Mouse (Mus musculus): ENCODE measurements around the gene Clec2e. TPM values are rescaled to one million over a fixed set of nuclear protein-coding genes. Genes with fewer than 3 reads are reported as not detected.

Gene Clec2e
- polyA plus RNA-seq, 1 experiment from 2014 or later, result not detected

DNA sequence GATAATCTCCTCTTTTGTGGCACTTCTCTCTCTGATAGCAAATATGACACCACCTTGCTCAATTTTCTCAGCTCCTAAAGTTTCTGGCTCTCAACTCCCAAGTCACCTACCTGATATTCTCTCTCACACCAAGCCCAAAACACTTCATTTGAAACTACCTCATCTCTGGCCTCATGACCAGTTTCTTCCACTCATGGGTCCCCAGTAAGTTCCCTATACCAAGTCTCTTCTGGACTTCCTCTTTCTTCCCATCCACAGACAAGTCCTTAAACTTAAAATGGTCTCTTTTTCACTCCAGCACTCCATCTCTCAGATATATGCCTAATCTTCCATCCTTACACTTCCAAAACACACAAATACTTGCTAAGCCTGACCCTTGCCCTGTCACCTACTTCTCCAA lies 42.7 kb downstream of the Clec2e start:
- Histone ChIP-seq H3K9me3 (replicated peaks) (no peaks in the 10 kb centered on the region), H3K9ac (no peak overlapping the region), H3K27ac (ENCODE audit: poor library complexity, severe bottlenecking) (no peak overlapping the region), H3K36me3 (no peaks in the 10 kb centered on the region), H3K4me2 (no peak overlapping the region), H3K4me1 (replicated peaks) (no peaks in the 10 kb centered on the region), H3K4me3 (no peak overlapping the region), H3K27me3 (replicated peaks) (no peaks in the 10 kb centered on the region)
- ATAC-seq (ENCODE audit: insufficient number of reproducible peaks, low FRiP score), result no peak

- H3K9me3 ChIP-seq (replicated peaks), result no peaks in the 10 kb centered on the region
- no peak for ATAC-seq (ENCODE audit: insufficient number of reproducible peaks, low FRiP score)
- no peak overlapping the region for H3K9ac ChIP-seq
- no peaks in the 10 kb centered on the region for H3K36me3 ChIP-seq
- no peak overlapping the region for H3K4me2 ChIP-seq
- no peaks in the 10 kb centered on the region for H3K27me3 ChIP-seq (replicated peaks)
- H3K27ac ChIP-seq (ENCODE audit: poor library complexity, severe bottlenecking), result no peak overlapping the region
- no peak overlapping the region for H3K4me3 ChIP-seq
- H3K4me1 ChIP-seq (replicated peaks), result no peaks in the 10 kb centered on the region
- WGBS, result 80% methylated on average over 3 of the region's 3 CpGs
These were observed 44.5 kb downstream of the Clec2e start for GRCm38 (mm10) chr6:129056237-129056636.

DNA sequence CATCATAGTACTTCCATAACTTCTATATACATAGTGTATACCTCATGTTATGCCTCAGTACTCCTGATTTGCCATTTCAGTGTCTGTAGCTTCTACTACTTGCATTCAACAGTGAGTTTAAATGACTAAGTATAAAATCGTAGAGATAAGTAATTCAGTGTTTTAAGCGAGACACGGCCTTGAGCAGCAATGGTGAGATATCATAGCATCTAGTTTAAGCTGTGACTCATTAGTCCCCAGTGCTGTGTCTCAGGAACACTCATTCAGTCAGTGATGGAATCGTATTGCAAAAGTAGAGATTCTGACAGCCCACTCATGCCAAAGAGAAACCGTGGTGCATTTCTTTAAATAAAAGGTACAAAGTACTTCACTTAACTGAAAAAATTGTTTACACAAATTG lies 49.0 kb downstream of the Clec2e start:
- H3K4me1 ChIP-seq (replicated peaks), result 0 out of 2 replicates have a peak, but pooled peaks cover 2% of the 10 kb centered on the region
- no peak overlapping the region for H3K4me3 ChIP-seq
- H3K27me3 ChIP-seq (replicated peaks), result no peaks in the 10 kb centered on the region
- WGBS, result 74% methylated on average over 5 of the region's 5 CpGs
- H3K4me2 ChIP-seq, result no peak overlapping the region
- no peak for ATAC-seq (ENCODE audit: insufficient number of reproducible peaks, low FRiP score)
- no peak overlapping the region for H3K9ac ChIP-seq
- H3K27ac ChIP-seq (ENCODE audit: poor library complexity, severe bottlenecking), result no peak overlapping the region
- H3K9me3 ChIP-seq (replicated peaks), result no peaks in the 10 kb centered on the region
- no peaks in the 10 kb centered on the region for H3K36me3 ChIP-seq

- no peaks in the 10 kb centered on the region for H3K9me3 ChIP-seq (replicated peaks)
- no peaks in the 10 kb centered on the region for H3K27me3 ChIP-seq (replicated peaks)
- H3K9ac ChIP-seq, result no peak overlapping the region
- H3K4me1 ChIP-seq (replicated peaks), result 0 out of 2 replicates have a peak, but pooled peaks cover 2% of the 10 kb centered on the region
- no peak overlapping the region for H3K4me3 ChIP-seq
- H3K4me2 ChIP-seq, result no peak overlapping the region
- ATAC-seq (ENCODE audit: insufficient number of reproducible peaks, low FRiP score), result no peak
- H3K36me3 ChIP-seq, result no peaks in the 10 kb centered on the region
- 71% methylated on average over 3 of the region's 3 CpGs for WGBS
- no peak overlapping the region for H3K27ac ChIP-seq (ENCODE audit: poor library complexity, severe bottlenecking)
These were observed 49.6 kb downstream of the Clec2e start for GRCm38 (mm10) chr6:129051086-129051485.

DNA sequence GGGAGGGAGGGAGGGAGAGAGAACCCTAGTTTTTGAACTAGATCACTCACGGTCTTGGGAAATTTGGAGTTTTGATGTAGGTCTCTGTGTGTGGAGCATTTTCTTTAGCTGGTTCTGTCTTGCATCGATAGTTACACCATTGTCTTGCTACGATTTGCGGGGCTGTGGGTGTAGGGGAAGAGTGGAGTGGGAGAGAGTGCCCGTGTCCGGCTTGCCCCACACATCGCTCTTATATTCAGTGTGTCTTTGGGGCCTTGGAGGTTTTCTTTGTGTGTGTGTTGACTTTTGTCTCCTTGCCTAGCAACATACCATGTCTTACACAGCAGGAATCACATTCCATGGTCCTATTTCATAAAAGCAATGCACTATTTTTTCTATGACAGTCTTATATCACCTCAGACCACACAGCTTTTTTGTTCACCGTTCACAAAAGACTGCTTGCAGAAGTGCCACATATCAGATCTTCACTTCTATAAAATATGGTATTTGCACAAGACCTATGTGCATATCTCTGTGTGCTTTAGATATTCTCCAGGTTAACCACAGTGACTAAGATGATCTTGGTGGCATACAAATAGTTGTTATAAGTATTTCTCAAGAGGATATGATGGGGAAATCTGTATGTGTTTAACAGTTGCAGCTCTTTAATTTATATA lies 51.0 kb downstream of the Clec2e start:
- WGBS, result 2% methylated on average over 8 of the region's 8 CpGs
- H3K27ac ChIP-seq (ENCODE audit: poor library complexity, severe bottlenecking), result no peak overlapping the region
- H3K9me3 ChIP-seq (replicated peaks), result no peaks in the 10 kb centered on the region
- no peaks in the 10 kb centered on the region for H3K27me3 ChIP-seq (replicated peaks)
- no peaks in the 10 kb centered on the region for H3K36me3 ChIP-seq
- peak overlapping the region; percentile 70 for H3K4me2 ChIP-seq
- 0 out of 2 replicates have a peak, but pooled peaks cover 2% of the 10 kb centered on the region for H3K4me1 ChIP-seq (replicated peaks)
- H3K4me3 ChIP-seq, result peak overlapping the region; percentile 56
- no peak for ATAC-seq (ENCODE audit: insufficient number of reproducible peaks, low FRiP score)
- 0 out of 2 replicates have a peak overlapping the region, but pooled peaks have one; percentile 52 for H3K9ac ChIP-seq

- 0 out of 2 replicates have a peak, but pooled peaks cover 2% of the 10 kb centered on the region for H3K4me1 ChIP-seq (replicated peaks)
- ATAC-seq (ENCODE audit: insufficient number of reproducible peaks, low FRiP score), result peak; percentile 79
- peak overlapping the region; percentile 32 for H3K9ac ChIP-seq
- no peak overlapping the region for H3K27ac ChIP-seq (ENCODE audit: poor library complexity, severe bottlenecking)
- no peaks in the 10 kb centered on the region for H3K27me3 ChIP-seq (replicated peaks)
- H3K36me3 ChIP-seq, result no peaks in the 10 kb centered on the region
- peak overlapping the region; percentile 70 for H3K4me2 ChIP-seq
- WGBS, result under 1% methylated on average over 13 of the region's 13 CpGs
- no peaks in the 10 kb centered on the region for H3K9me3 ChIP-seq (replicated peaks)
- peak overlapping the region; percentile 56 for H3K4me3 ChIP-seq
These were observed 51.7 kb downstream of the Clec2e start for GRCm38 (mm10) chr6:129048857-129049473.

GRCm38 (mm10) chr6:129048381-129048780 lies 52.3 kb downstream of the Clec2e start:
- Histone ChIP-seq H3K27ac (ENCODE audit: poor library complexity, severe bottlenecking) (no peak overlapping the region), H3K4me3 (no peak overlapping the region), H3K36me3 (no peaks in the 10 kb centered on the region), H3K4me1 (replicated peaks) (0 out of 2 replicates have a peak, but pooled peaks cover 2% of the 10 kb centered on the region), H3K4me2 (peak overlapping the region; percentile 31; the same call in 1 of the 2 replicates), H3K9me3 (replicated peaks) (no peaks in the 10 kb centered on the region), H3K27me3 (replicated peaks) (no peaks in the 10 kb centered on the region), H3K9ac (no peak overlapping the region)
- ATAC-seq (ENCODE audit: insufficient number of reproducible peaks, low FRiP score), result no peak
- WGBS, result 30% methylated on average over 4 of the region's 4 CpGs

DNA sequence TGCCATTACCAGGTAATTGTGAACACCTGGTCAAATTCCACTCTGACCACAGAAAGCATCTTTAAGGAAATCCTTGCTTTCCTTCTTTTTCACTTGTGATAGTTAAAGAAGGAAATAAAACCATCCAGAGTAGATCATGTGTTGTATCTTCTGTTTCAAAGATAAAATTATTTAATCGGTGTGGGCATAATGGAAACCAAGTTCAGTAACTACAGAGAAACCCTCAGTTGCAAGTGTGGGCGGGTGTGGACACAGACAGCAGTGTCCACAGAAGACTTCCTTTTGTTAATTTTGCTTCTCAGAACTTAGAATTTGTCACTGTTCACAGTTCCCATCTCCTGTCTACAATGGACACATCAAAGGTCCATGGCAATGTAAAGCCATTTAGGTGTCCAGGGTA lies 55.1 kb downstream of the Clec2e start, which contains the start of gene Klrb1f:
Gene Klrb1f, plus strand, starts transcription at position 301 of the 400 bp plus-strand sequence.
- no peaks in the 10 kb centered on the region for H3K36me3 ChIP-seq
- H3K4me1 ChIP-seq (replicated peaks), result 0 out of 2 replicates have a peak, but pooled peaks cover 2% of the 10 kb centered on the region
- no peak for ATAC-seq (ENCODE audit: insufficient number of reproducible peaks, low FRiP score)
- no peaks in the 10 kb centered on the region for H3K27me3 ChIP-seq (replicated peaks)
- H3K4me3 ChIP-seq, result no peak within 1 kb of the TSS
- H3K9ac ChIP-seq, result no peak within 1 kb of the TSS
- H3K4me2 ChIP-seq, result no peak within 1 kb of the TSS
- 78% methylated on average over 2 of the region's 2 CpGs for WGBS
- H3K9me3 ChIP-seq (replicated peaks), result no peaks in the 10 kb centered on the region
- no peak within 1 kb of the TSS for H3K27ac ChIP-seq (ENCODE audit: poor library complexity, severe bottlenecking)

GRCm38 (mm10) chr6:129042470-129042869 lies 58.2 kb downstream of the Clec2e start:
- ATAC-seq (ENCODE audit: insufficient number of reproducible peaks, low FRiP score), result no peak
- no peak overlapping the region for H3K4me3 ChIP-seq
- no peaks in the 10 kb centered on the region for H3K27me3 ChIP-seq (replicated peaks)
- no peak overlapping the region for H3K4me2 ChIP-seq
- H3K9me3 ChIP-seq (replicated peaks), result no peaks in the 10 kb centered on the region
- no peaks in the 10 kb centered on the region for H3K36me3 ChIP-seq
- no peak overlapping the region for H3K9ac ChIP-seq
- no peaks in the 10 kb centered on the region for H3K4me1 ChIP-seq (replicated peaks)
- no peak overlapping the region for H3K27ac ChIP-seq (ENCODE audit: poor library complexity, severe bottlenecking)

All from heart, embryonic 12.5 days (tissue).